Mouse (Mus musculus): ENCODE results near the gene Pcnp. TPM values are rescaled to one million over a fixed set of nuclear protein-coding genes. Genes with fewer than 3 reads are reported as not detected.
"Not testable (repeated sequence)": the region's sequence is repeated elsewhere in the genome, so short reads cannot be mapped to it uniquely, and the experiment has no call there.

Gene Pcnp
- polyA plus RNA-seq, 1 experiment from 2014 or later = 148 TPM

- H3K4me3 ChIP-seq = peak overlapping the region; percentile 100
- peak; percentile 90 for ATAC-seq (replicated peaks; ENCODE audit: insufficient number of reproducible peaks, insufficient read depth, low FRiP score, low read depth)
- H3K4me2 ChIP-seq = peak overlapping the region; percentile 83
- H3K4me1 ChIP-seq (replicated peaks) = peaks cover 20% of the 10 kb centered on the region
- peak overlapping the region; percentile 88 for H3K27ac ChIP-seq
- no peaks in the 10 kb centered on the region for H3K27me3 ChIP-seq
- H3K9me3 ChIP-seq (replicated peaks) = no peaks in the 10 kb centered on the region
- H3K36me3 ChIP-seq = peaks cover 26% of the 10 kb centered on the region
- peak overlapping the region; percentile 97 for H3K9ac ChIP-seq
- WGBS = 1% methylated on average over 55 of the region's 55 CpGs
These were observed 55.2 kb downstream of the Pcnp start for GRCm38 (mm10) chr16:55974256-55974902.

GRCm38 (mm10) chr16:55973431-55974255, 55.9 kb downstream of the Pcnp start, which contains the start of gene Zbtb11:
Gene Zbtb11, plus strand, starts transcription at chr16:55973883.
- peak within 1 kb of the TSS; percentile 83 for H3K4me2 ChIP-seq
- ATAC-seq (replicated peaks; ENCODE audit: insufficient number of reproducible peaks, insufficient read depth, low FRiP score, low read depth) = peak; percentile 97
- peak within 1 kb of the TSS; percentile 97 for H3K9ac ChIP-seq
- H3K27me3 ChIP-seq = no peaks in the 10 kb centered on the region
- under 1% methylated on average over 79 of the region's 86 CpGs for WGBS
- peak within 1 kb of the TSS; percentile 100 for H3K4me3 ChIP-seq
- peaks cover 23% of the 10 kb centered on the region for H3K4me1 ChIP-seq (replicated peaks)
- H3K27ac ChIP-seq = peak within 1 kb of the TSS; percentile 88
- H3K9me3 ChIP-seq (replicated peaks) = no peaks in the 10 kb centered on the region
- H3K36me3 ChIP-seq = peaks cover 32% of the 10 kb centered on the region

- no peak for ATAC-seq (replicated peaks; ENCODE audit: insufficient number of reproducible peaks, insufficient read depth, low FRiP score, low read depth)
- H3K4me2 ChIP-seq = peak overlapping the region; percentile 83
- H3K36me3 ChIP-seq = peaks cover 34% of the 10 kb centered on the region
- H3K4me1 ChIP-seq (replicated peaks) = peaks cover 28% of the 10 kb centered on the region
- peak overlapping the region; percentile 74 for H3K27ac ChIP-seq
- no peaks in the 10 kb centered on the region for H3K27me3 ChIP-seq
- peak overlapping the region; percentile 35 for H3K9ac ChIP-seq
- WGBS = 54% methylated on average over 10 of the region's 10 CpGs
- H3K4me3 ChIP-seq = peak overlapping the region; percentile 100
- H3K9me3 ChIP-seq (replicated peaks) = no peaks in the 10 kb centered on the region
These were observed 56.8 kb downstream of the Pcnp start for GRCm38 (mm10) chr16:55972626-55973201.

- H3K27ac ChIP-seq = no peak overlapping the region
- no peaks in the 10 kb centered on the region for H3K9me3 ChIP-seq (replicated peaks)
- ATAC-seq (replicated peaks; ENCODE audit: insufficient number of reproducible peaks, insufficient read depth, low FRiP score, low read depth) = no peak
- no peaks in the 10 kb centered on the region for H3K27me3 ChIP-seq
- H3K36me3 ChIP-seq = peaks cover 37% of the 10 kb centered on the region
- H3K4me2 ChIP-seq = no peak overlapping the region
- no peak overlapping the region for H3K4me3 ChIP-seq
- H3K4me1 ChIP-seq (replicated peaks) = peaks cover 32% of the 10 kb centered on the region
- no peak overlapping the region for H3K9ac ChIP-seq
- WGBS = 74% methylated on average over 6 of the region's 6 CpGs
These were observed 57.6 kb downstream of the Pcnp start for GRCm38 (mm10) chr16:55971735-55972615.

- Histone ChIP-seq H3K9ac (no peak overlapping the region), H3K9me3 (replicated peaks) (no peaks in the 10 kb centered on the region), H3K4me1 (replicated peaks) (peaks cover 31% of the 10 kb centered on the region), H3K27ac (no peak overlapping the region), H3K4me2 (no peak overlapping the region), H3K27me3 (no peaks in the 10 kb centered on the region), H3K36me3 (peaks cover 37% of the 10 kb centered on the region), H3K4me3 (no peak overlapping the region)
- no peak for ATAC-seq (replicated peaks; ENCODE audit: insufficient number of reproducible peaks, insufficient read depth, low FRiP score, low read depth)
- WGBS = 92% methylated on average over 5 of the region's 5 CpGs
These were observed 59.1 kb downstream of the Pcnp start for GRCm38 (mm10) chr16:55970416-55970815.

- no peaks in the 10 kb centered on the region for H3K27me3 ChIP-seq
- H3K27ac ChIP-seq = no peak overlapping the region
- H3K4me3 ChIP-seq = no peak overlapping the region
- no peak for ATAC-seq (replicated peaks; ENCODE audit: insufficient number of reproducible peaks, insufficient read depth, low FRiP score, low read depth)
- H3K36me3 ChIP-seq = peaks cover 37% of the 10 kb centered on the region
- H3K4me2 ChIP-seq = no peak overlapping the region
- no peak overlapping the region for H3K9ac ChIP-seq
- WGBS = 82% methylated on average over 3 of the region's 3 CpGs
- H3K4me1 ChIP-seq (replicated peaks) = peaks cover 26% of the 10 kb centered on the region
- no peaks in the 10 kb centered on the region for H3K9me3 ChIP-seq (replicated peaks)
These were observed 60.4 kb downstream of the Pcnp start for GRCm38 (mm10) chr16:55969147-55969546.

- 29% methylated on average over 1 of the region's 1 CpGs for WGBS
These were observed 62.3 kb downstream of the Pcnp start for GRCm38 (mm10) chr16:55967221-55967620.

GRCm38 (mm10) chr16:55966212-55966871, 63.2 kb downstream of the Pcnp start, which contains the start of gene Rpl24:
Gene Rpl24, plus strand, starts transcription at chr16:55966275.
- under 1% methylated on average over 42 of the region's 42 CpGs for WGBS
- Histone ChIP-seq H3K9ac (peak within 1 kb of the TSS; percentile 89), H3K4me1 (replicated peaks) (peaks cover 17% of the 10 kb centered on the region), H3K9me3 (replicated peaks) (no peaks in the 10 kb centered on the region), H3K36me3 (peaks cover 30% of the 10 kb centered on the region), H3K27me3 (no peaks in the 10 kb centered on the region), H3K4me3 (peak within 1 kb of the TSS; percentile 80), H3K27ac (peak within 1 kb of the TSS; percentile 88), H3K4me2 (peak within 1 kb of the TSS; percentile 73)
- peak; percentile 94 for ATAC-seq (replicated peaks; ENCODE audit: insufficient number of reproducible peaks, insufficient read depth, low FRiP score, low read depth)

More at GRCm38 (mm10) chr16:55967221-55967620, 62.3 kb downstream of the Pcnp start:
- peaks cover 19% of the 10 kb centered on the region for H3K4me1 ChIP-seq (replicated peaks)
- H3K27ac ChIP-seq = peak overlapping the region; percentile 88; the same call in 1 of the 2 replicates
- peak overlapping the region; percentile 80 for H3K4me3 ChIP-seq
- peak overlapping the region; percentile 73 for H3K4me2 ChIP-seq
- peak overlapping the region; percentile 89 for H3K9ac ChIP-seq
- no peaks in the 10 kb centered on the region for H3K27me3 ChIP-seq
- no peak for ATAC-seq (replicated peaks; ENCODE audit: insufficient number of reproducible peaks, insufficient read depth, low FRiP score, low read depth)
- peaks cover 37% of the 10 kb centered on the region for H3K36me3 ChIP-seq
- H3K9me3 ChIP-seq (replicated peaks) = no peaks in the 10 kb centered on the region

GRCm38 (mm10) chr16:55964126-55964949, 65.2 kb downstream of the Pcnp start:
- Histone ChIP-seq H3K36me3 (peaks cover 10% of the 10 kb centered on the region), H3K9ac (no peak overlapping the region), H3K4me3 (no peak overlapping the region), H3K4me1 (replicated peaks) (peaks cover 12% of the 10 kb centered on the region), H3K9me3 (replicated peaks) (no peaks in the 10 kb centered on the region), H3K27ac (no peak overlapping the region), H3K27me3 (no peaks in the 10 kb centered on the region), H3K4me2 (no peak overlapping the region)
- WGBS = 52% methylated on average over 4 of the region's 4 CpGs
- ATAC-seq (replicated peaks; ENCODE audit: insufficient number of reproducible peaks, insufficient read depth, low FRiP score, low read depth) = no peak

- H3K4me2 ChIP-seq; H3K27ac ChIP-seq; ATAC-seq (replicated peaks; ENCODE audit: insufficient number of reproducible peaks, insufficient read depth, low FRiP score, low read depth); H3K4me1 ChIP-seq (replicated peaks); H3K9me3 ChIP-seq (replicated peaks); H3K4me3 ChIP-seq; H3K36me3 ChIP-seq; H3K9ac ChIP-seq; H3K27me3 ChIP-seq: not testable (repeated sequence)
- 89% methylated on average over 6 of the region's 11 CpGs for WGBS
These were observed 66.5 kb downstream of the Pcnp start for GRCm38 (mm10) chr16:55963068-55963467.
